Comparison of ENCODE assay signal across 11 mouse cellular contexts in the genomic region with DNA sequence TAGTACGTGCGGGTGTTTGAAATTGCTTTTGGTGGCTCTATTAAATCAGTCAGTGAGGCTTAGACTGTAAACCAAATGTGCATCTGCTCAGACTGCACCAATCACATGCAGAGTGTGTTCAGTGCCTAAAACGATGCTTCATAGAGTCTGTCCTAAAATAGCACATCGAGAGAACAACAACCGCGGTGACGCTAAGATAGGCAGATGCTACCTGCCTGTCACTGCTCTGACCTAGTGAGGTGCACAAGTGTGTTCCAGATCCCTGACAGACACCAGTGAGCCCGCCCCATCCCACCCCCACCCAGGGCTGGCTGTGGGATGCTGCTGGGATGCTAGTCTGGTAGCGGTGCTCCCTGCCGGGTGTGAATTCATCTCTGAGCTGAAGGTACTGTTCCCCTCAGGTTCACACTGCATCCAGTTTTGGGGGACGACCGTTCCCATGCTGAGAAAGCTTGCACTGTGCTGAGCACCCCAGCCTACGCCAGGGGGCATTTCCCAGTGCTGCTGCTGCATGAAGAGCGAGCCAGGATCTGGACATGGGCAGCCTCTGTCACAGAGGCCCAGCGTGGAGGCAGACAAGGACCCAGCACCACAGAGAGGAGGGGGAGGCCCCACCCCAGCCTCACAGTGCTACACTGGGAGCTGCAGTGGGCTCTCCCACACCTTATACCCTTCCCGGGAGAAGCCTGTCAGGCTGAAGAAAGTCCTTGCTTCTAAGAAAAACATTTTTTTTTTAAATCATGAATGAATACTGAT.
DNase-seq lines count a peak whose midpoint lies in the region; ATAC-seq lines count a peak whose summit lies in the region.
"Had no signal": no experiment of that assay in that cellular context is flagged by ENCODE, and none has a peak within 500 bp of the region (broad histone marks: within the 10 kb centered on the region; RNA-seq: fewer than 3 reads in every experiment).

No protein-coding gene starts in this region.

- peaks cover 4% of the 10 kb centered on the region; the same call in 1 of the 2 replicates for H3K4me1 ChIP-seq in forebrain, embryonic 12.5 days

- no peak for DNase-seq in cerebellum, postnatal 4 days (ENCODE audit: low spot score in 2 of 2)
- peak; percentile 45 to 46 for DNase-seq in left cerebral cortex, postnatal 14 days (ENCODE audit: low spot score in 2 of 2)
- no peak for DNase-seq in left cerebral cortex, adult 8-10 months (ENCODE audit: low spot score in 2 of 2)
- peak; percentile 29 to 53 for DNase-seq in layer of hippocampus, postnatal 36 days
- no peak for DNase-seq in lung, adult 18-20 months
- no peak for DNase-seq in thymus, postnatal 14 days
- DNase-seq: heart, adult 2 months had no signal

- ATAC-seq in cerebellum, adult (ENCODE audit: insufficient number of reproducible peaks, low FRiP score, low TSS enrichment) = peak; percentile 62
- no peak for ATAC-seq in forebrain, embryonic 12.5 days (ENCODE audit: low FRiP score)
- ATAC-seq: intestine, postnatal 0 days had no signal

- whole genome bisulfite sequencing in forebrain, embryonic 12.5 days = 76% methylated on average over 16 of the region's 16 CpGs

- 0 out of 2 replicates have a peak, but pooled peaks cover 4% of the 10 kb centered on the region for H3K27me3 ChIP-seq in forebrain, embryonic 12.5 days

- intact Hi-C loops in left cerebral cortex, postnatal 14 days (cut with DNase I) = no loop called here

- H3K9ac ChIP-seq in forebrain, embryonic 12.5 days = no peak overlapping the region

- H3K36me3 ChIP-seq in forebrain, embryonic 12.5 days (replicated peaks) = no peaks in the 10 kb centered on the region

- peak overlapping the region; percentile 53 for H3K27ac ChIP-seq in forebrain, embryonic 12.5 days
- H3K27ac ChIP-seq: heart, adult 2 months; stomach, postnatal 0 days had no signal

- H3K4me3 ChIP-seq in forebrain, embryonic 12.5 days (replicated peaks) = no peak overlapping the region
- H3K4me3 ChIP-seq: heart, adult 2 months had no signal

- H3K4me2 ChIP-seq in forebrain, embryonic 12.5 days = no peak overlapping the region

- H3K9me3 ChIP-seq in forebrain, embryonic 12.5 days = no peaks in the 10 kb centered on the region

Comparison
In these comparisons a context has a peak if more than half of its experiments do, and no peak if none do; other contexts are left out.
1. DNase-seq: peak in left cerebral cortex, postnatal 14 days (2 of 2) and layer of hippocampus, postnatal 36 days (2 of 2); none in cerebellum, postnatal 4 days (0 of 2), left cerebral cortex, adult 8-10 months (0 of 2), lung, adult 18-20 months (0 of 2) and thymus, postnatal 14 days (single experiment).